Mouse (Mus musculus): ENCODE measurements around the gene Jam3.

Gene Jam3

GRCm38 (mm10) chr9:27154763-27155530 is at the start of gene Jam3:
Jam3 (minus strand) TSS chr9:27155421.
- in situ Hi-C loops (cut with MboI, MseI): no loop called here

GRCm38 (mm10) chr9:27204201-27204600 is 49.0 kb upstream of the Jam3 start:
- in situ Hi-C loops (cut with MboI, MseI): no loop called here

GRCm38 (mm10) chr9:27203134-27203533 is 47.9 kb upstream of the Jam3 start:
- in situ Hi-C loops (cut with MboI, MseI): no loop called here

GRCm38 (mm10) chr9:27201472-27202219 is 46.4 kb upstream of the Jam3 start:
- in situ Hi-C loops (cut with MboI, MseI): no loop called here

GRCm38 (mm10) chr9:27193592-27194080 is 38.4 kb upstream of the Jam3 start:
- in situ Hi-C loops (cut with MboI, MseI): no loop called here

GRCm38 (mm10) chr9:27192761-27193591 is 37.8 kb upstream of the Jam3 start:
- in situ Hi-C loops (cut with MboI, MseI): no loop called here

GRCm38 (mm10) chr9:27192001-27192760 is 37.0 kb upstream of the Jam3 start:
- in situ Hi-C loops (cut with MboI, MseI): no loop called here

GRCm38 (mm10) chr9:27191501-27191981 is 36.3 kb upstream of the Jam3 start:
- in situ Hi-C loops (cut with MboI, MseI): no loop called here

- in situ Hi-C loops (cut with MboI, MseI): no loop called here
Measured at GRCm38 (mm10) chr9:27190461-27190860, 35.2 kb upstream of the Jam3 start.

- in situ Hi-C loops (cut with MboI, MseI): no loop called here
Measured at GRCm38 (mm10) chr9:27189306-27189705, 34.1 kb upstream of the Jam3 start.

- in situ Hi-C loops (cut with MboI, MseI): no loop called here
Measured at GRCm38 (mm10) chr9:27188677-27189241, 33.5 kb upstream of the Jam3 start.

- in situ Hi-C loops (cut with MboI, MseI): no loop called here
Measured at GRCm38 (mm10) chr9:27185820-27186219, 30.6 kb upstream of the Jam3 start.

- in situ Hi-C loops (cut with MboI, MseI): no loop called here
Measured at GRCm38 (mm10) chr9:27182087-27182486, 26.9 kb upstream of the Jam3 start.

- in situ Hi-C loops (cut with MboI, MseI): no loop called here
Measured at GRCm38 (mm10) chr9:27180492-27180891, 25.3 kb upstream of the Jam3 start.

GRCm38 (mm10) chr9:27178935-27179334 is 23.7 kb upstream of the Jam3 start:
- in situ Hi-C loops (cut with MboI, MseI): no loop called here

GRCm38 (mm10) chr9:27176154-27176553 is 20.9 kb upstream of the Jam3 start:
- in situ Hi-C loops (cut with MboI, MseI): no loop called here

GRCm38 (mm10) chr9:27175682-27176081 is 20.5 kb upstream of the Jam3 start:
- in situ Hi-C loops (cut with MboI, MseI): no loop called here

- in situ Hi-C loops (cut with MboI, MseI): no loop called here
Measured at GRCm38 (mm10) chr9:27175241-27175640, 20.0 kb upstream of the Jam3 start.

GRCm38 (mm10) chr9:27174079-27174478 is 18.9 kb upstream of the Jam3 start:
- in situ Hi-C loops (cut with MboI, MseI): loop anchor here (5.0 kb wide), 1 partner anchor 217 kb away; no protein-coding TSS in a partner anchor

- in situ Hi-C loops (cut with MboI, MseI): loop anchor here (5.0 kb wide), 1 partner anchor 216 kb away; no protein-coding TSS in a partner anchor
Measured at GRCm38 (mm10) chr9:27173646-27174045, 18.4 kb upstream of the Jam3 start.

Measured in T-helper 2 cell (primary cell).